Mouse (Mus musculus): ENCODE data around the gene Madcam1. TPM values are rescaled to one million over a fixed set of nuclear protein-coding genes. Genes with fewer than 3 reads are reported as not detected.
A peak's percentile ranks its signal among the peaks of the same experiment; 100 is the strongest.

Gene Madcam1
- total RNA-seq (2021) = not detected
- long read RNA-seq, experiment 1 = 0 reads
- long read RNA-seq, experiment 2 = 0 reads

DNA sequence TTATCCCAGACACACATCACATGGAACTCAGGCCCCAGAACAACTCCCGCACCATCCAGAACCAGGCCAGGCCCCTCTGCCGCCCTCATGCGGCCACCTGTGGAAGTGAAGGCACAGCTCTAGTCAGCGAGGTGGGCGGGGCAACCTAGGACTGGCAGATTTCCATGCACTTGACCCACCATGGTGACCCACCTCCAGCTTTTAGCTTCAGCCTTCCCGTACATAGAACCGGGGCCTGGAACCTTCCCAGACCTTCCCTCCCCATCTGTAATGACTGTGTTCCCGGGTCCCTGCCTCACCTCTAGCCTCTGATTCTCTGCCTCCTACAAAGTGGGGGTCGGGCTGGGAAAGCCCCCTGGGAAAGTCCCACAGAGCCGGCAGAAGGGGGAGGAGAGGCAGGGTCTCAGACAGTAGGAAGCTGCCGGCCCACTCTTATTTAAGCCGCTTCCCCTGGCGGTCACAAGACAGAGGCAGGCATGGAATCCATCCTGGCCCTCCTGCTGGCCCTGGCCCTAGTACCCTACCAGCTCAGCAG lies at the start of gene Madcam1:
Gene Madcam1, plus strand, starts transcription at position 429 of the 535 bp plus-strand sequence.
- DNase-seq (ENCODE audit: low spot score in 2 of 2) = peak in 1 of 2 experiments; percentile 74
- H3K27ac ChIP-seq = no peak within 1 kb of the TSS
- TF ChIP-seq CTCF (conservative IDR thresholded peaks at IDR 0.05) = peak; percentile 95
- H3K4me3 ChIP-seq = no peak within 1 kb of the TSS

GRCm38 (mm10) chr10:79615860-79616259 lies 48.5 kb upstream of the Madcam1 start:
- DNase-seq (ENCODE audit: low spot score in 2 of 2) = peak in 1 of 2 experiments; percentile 51
- no peak for TF ChIP-seq CTCF (conservative IDR thresholded peaks at IDR 0.05)
- peak overlapping the region; percentile 74 for H3K27ac ChIP-seq

DNA sequence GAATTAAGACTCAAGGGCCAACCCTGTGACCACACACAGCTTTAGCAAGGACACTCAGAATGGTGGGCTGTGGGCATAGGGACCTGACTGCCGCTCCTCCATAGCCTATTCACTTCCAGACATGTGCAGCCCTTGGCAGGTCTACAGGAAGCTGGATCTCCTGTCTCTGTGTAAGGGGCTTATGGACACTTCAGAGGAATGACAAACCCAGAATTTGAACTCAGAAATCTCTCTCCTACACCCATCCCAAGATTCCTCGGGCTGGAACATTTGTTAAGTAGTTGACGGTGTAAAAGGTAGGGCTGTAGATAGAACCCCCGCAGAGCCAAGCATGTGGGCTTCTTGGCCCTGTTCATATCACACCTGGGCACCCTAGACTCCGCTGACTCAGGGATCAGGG lies 48.0 kb upstream of the Madcam1 start:
- Histone ChIP-seq H3K4me3 (no peak overlapping the region), H3K27ac (peak overlapping the region; percentile 74)
- DNase-seq (ENCODE audit: low spot score in 2 of 2) = no peak
- no peak for TF ChIP-seq CTCF (conservative IDR thresholded peaks at IDR 0.05)

More at GRCm38 (mm10) chr10:79615860-79616259, 48.5 kb upstream of the Madcam1 start:
- no peak overlapping the region for H3K4me3 ChIP-seq

GRCm38 (mm10) chr10:79623950-79624349 lies 40.4 kb upstream of the Madcam1 start:
- no peak for TF ChIP-seq CTCF (conservative IDR thresholded peaks at IDR 0.05)
- H3K27ac ChIP-seq = no peak overlapping the region
- DNase-seq (ENCODE audit: low spot score in 2 of 2) = no peak
- no peak overlapping the region for H3K4me3 ChIP-seq

GRCm38 (mm10) chr10:79625398-79625797 lies 39.0 kb upstream of the Madcam1 start:
- no peak for DNase-seq (ENCODE audit: low spot score in 2 of 2)
- no peak overlapping the region for H3K27ac ChIP-seq
- H3K4me3 ChIP-seq = no peak overlapping the region
- no peak for TF ChIP-seq CTCF (conservative IDR thresholded peaks at IDR 0.05)

GRCm38 (mm10) chr10:79626156-79626555 lies 38.2 kb upstream of the Madcam1 start:
- H3K4me3 ChIP-seq = no peak overlapping the region
- no peak for DNase-seq (ENCODE audit: low spot score in 2 of 2)
- H3K27ac ChIP-seq = no peak overlapping the region
- no peak for TF ChIP-seq CTCF (conservative IDR thresholded peaks at IDR 0.05)

GRCm38 (mm10) chr10:79628377-79628776 lies 36.0 kb upstream of the Madcam1 start:
- peak overlapping the region; percentile 43; the same call in 1 of the 2 replicates for H3K27ac ChIP-seq
- H3K4me3 ChIP-seq = no peak overlapping the region
- no peak for TF ChIP-seq CTCF (conservative IDR thresholded peaks at IDR 0.05)
- no peak for DNase-seq (ENCODE audit: low spot score in 2 of 2)

- no peak overlapping the region for H3K4me3 ChIP-seq
- peak overlapping the region; percentile 54; the same call in 1 of the 2 replicates for H3K27ac ChIP-seq
- TF ChIP-seq CTCF (conservative IDR thresholded peaks at IDR 0.05) = no peak
- peak; percentile 68 to 70 for DNase-seq (ENCODE audit: low spot score in 2 of 2)
Measured at GRCm38 (mm10) chr10:79631432-79631831, 32.9 kb upstream of the Madcam1 start.

DNA sequence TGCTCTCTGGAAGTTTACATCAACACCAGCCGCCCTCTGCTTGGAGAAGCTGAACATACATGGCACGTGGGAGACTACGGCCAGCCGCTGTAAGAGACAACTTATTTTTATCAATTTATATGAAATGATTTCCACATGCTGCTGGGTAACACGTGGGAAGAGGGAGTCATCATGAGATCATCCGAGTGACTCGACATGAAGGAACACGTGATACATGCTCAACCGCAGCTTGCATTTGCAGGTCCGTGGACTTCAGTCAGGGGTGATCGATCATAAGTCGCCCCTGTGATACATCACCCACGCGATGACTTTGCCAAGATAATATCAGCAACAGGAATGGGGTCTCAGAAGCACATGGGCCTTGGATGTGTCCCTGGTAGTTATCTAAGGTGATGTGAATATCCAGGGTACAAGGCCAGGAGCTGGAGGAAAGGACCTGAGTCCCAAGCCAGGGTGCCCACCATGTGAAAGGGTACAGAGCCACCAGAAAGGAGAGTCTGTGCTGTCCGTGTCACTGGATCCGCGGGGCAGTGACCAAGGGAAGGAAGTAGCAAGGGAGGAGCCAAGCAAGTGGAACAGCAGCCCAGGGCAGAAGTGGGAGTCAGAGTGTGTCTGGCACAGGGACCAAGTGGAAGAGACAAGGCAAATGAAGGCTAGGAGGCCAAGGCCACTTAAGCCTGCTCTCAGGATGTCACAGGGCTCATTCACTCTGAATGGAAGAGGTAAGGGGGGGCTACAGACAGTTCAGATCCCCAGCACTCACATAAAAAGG lies 31.2 kb upstream of the Madcam1 start:
- Histone ChIP-seq H3K4me3 (no peak overlapping the region), H3K27ac (peak overlapping the region; percentile 75)
- no peak for TF ChIP-seq CTCF (conservative IDR thresholded peaks at IDR 0.05)
- no peak for DNase-seq (ENCODE audit: low spot score in 2 of 2)

- DNase-seq (ENCODE audit: low spot score in 2 of 2) = no peak
- Histone ChIP-seq H3K4me3 (peak overlapping the region; percentile 75), H3K27ac (peak overlapping the region; percentile 98; the same call in 1 of the 2 replicates)
- TF ChIP-seq CTCF (conservative IDR thresholded peaks at IDR 0.05) = no peak
Measured at GRCm38 (mm10) chr10:79636287-79636686, 28.1 kb upstream of the Madcam1 start.

DNA sequence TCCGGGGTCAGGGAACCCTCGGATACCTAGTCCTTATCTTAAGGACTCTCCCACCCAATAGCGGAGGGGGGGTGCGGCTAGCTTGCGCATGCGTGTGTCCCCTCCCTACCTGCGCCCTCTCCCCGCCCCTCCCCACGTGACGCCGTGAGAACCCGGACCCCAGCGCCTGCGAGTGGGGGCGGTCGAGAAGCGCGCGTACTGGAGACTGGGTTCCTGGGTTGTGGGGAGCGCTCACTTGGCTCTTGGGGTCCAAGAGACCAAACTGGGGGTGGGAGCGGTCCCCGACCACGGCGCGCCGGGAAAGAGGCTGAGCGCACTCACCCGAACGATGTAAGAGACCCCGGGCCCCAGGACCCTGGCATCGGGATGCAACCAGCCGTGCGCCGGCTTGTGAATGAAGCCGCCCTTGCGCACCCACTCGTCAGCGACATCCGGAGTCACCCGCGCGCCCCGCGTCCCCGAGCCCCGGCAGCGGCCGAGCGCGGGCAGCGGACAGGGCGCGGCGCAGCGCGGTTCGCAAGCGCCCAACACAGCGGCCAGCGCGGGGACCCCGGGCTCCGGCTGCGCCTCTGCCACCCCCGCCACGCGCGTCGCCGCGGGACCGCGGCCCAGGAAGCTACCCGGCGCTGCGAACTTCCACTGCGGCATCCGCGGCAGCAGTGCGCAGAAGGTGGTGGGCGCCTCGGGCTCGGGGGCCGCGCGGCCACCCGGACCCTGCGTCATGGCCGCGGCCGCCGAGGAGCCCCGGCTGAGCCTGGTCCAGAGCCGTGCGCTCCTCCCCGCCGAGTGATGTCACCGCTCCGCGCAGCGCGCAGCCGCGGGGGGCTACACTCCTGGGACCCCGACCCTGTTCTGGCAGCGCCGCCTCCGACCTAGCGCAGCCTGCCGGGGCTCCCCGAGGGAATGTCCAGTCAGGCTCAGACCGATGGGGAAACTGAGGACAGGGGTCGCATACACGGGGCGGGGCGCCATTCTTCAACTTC lies 26.9 kb upstream of the Madcam1 start, which contains the start of gene Shc2:
Gene Shc2, minus strand, starts transcription at position 791 of the 983 bp plus-strand sequence.
- H3K27ac ChIP-seq = peak within 1 kb of the TSS; percentile 98
- peak within 1 kb of the TSS; percentile 75 for H3K4me3 ChIP-seq
- peak; percentile 85 to 86 for DNase-seq (ENCODE audit: low spot score in 2 of 2)
- no peak for TF ChIP-seq CTCF (conservative IDR thresholded peaks at IDR 0.05)

GRCm38 (mm10) chr10:79638486-79639204 lies 25.7 kb upstream of the Madcam1 start:
- Histone ChIP-seq H3K4me3 (peak overlapping the region; percentile 75), H3K27ac (peak overlapping the region; percentile 98)
- TF ChIP-seq CTCF (conservative IDR thresholded peaks at IDR 0.05) = no peak
- peak; percentile 55 to 62 for DNase-seq (ENCODE audit: low spot score in 2 of 2)

All from layer of hippocampus, adult 2 months (tissue).